Mouse (Mus musculus) hindbrain, embryonic 14.5 days (tissue): ENCODE measurements around the gene Fbxl3. TPM values are rescaled to one million over a fixed set of nuclear protein-coding genes. Genes with fewer than 3 reads are reported as not detected.
A peak's percentile ranks its signal among the peaks of the same experiment; 100 is the strongest.

Experiments used
- ATAC-seq: fragments of 200-750 bp; cut with Nextera tagmentation; 2 replicates; pipeline ENCODE4 v1.8.0; 2017; ENCODE audit warnings: moderate number of reproducible peaks, mild to moderate bottlenecking, moderate TSS enrichment, moderate library complexity; ENCODE audit not compliant: low FRiP score
- DNase-seq: peaks from one replicate; pipeline ENCODE4 v3.0.0-alpha.2; 2015; ENCODE audit warnings: low spot score
- H3K27ac ChIP-seq: fragments of 300-500 bp; sonication (generic); 2 replicates; pipeline ENCODE4 v1.5.1; 2014; ENCODE audit warnings: mild to moderate bottlenecking, moderate library complexity
- H3K27me3 ChIP-seq: fragments of 300-500 bp; sonication (generic); 2 replicates; pipeline ENCODE4 v1.6.1; 2014; ENCODE audit warnings: mild to moderate bottlenecking, low read length, mixed read lengths; ENCODE audit not compliant: control insufficient read depth, insufficient read depth
- H3K36me3 ChIP-seq: fragments of 300-500 bp; sonication (generic); replicated peaks from 2 replicates; pipeline ENCODE4 v1.6.1; 2014; ENCODE audit not compliant: control insufficient read depth, insufficient read depth
- H3K4me1 ChIP-seq: fragments of 300-500 bp; sonication (generic); replicated peaks from 2 replicates; pipeline ENCODE4 v1.6.1; 2014; ENCODE audit warnings: antibody characterized with exemption, low read length, mixed read lengths; ENCODE audit not compliant: control insufficient read depth, insufficient read depth
- H3K4me2 ChIP-seq: fragments of 300-500 bp; sonication (generic); replicated peaks from 2 replicates; pipeline ENCODE4 v1.6.1; 2014; ENCODE audit warnings: mild to moderate bottlenecking, moderate library complexity
- H3K4me3 ChIP-seq: fragments of 300-500 bp; sonication (generic); replicated peaks from 2 replicates; pipeline ENCODE4 v1.5.1; 2014; ENCODE audit warnings: mild to moderate bottlenecking, low read length
- H3K9ac ChIP-seq: fragments of 300-500 bp; sonication (generic); 2 replicates; pipeline ENCODE4 v1.6.1; 2014
- H3K9me3 ChIP-seq: fragments of 300-500 bp; sonication (generic); 2 replicates; pipeline ENCODE4 v1.6.1; 2016; ENCODE audit warnings: low read length; ENCODE audit not compliant: control insufficient read depth
- WGBS: fragments of 180-500 bp; shearing (Covaris S2); extraction: QIAGEN DNeasy Blood & Tissue Kit; methylation state at CpG from one replicate; pipeline ENCODE4 v1.1.7; 2014; 5-methylcytosine and 5-hydroxymethylcytosine counted together
- polyA plus RNA-seq: library from polyadenylated mRNA; unstranded; fragments of >200 nt; fragmentation: Nextera tagmentation; extraction: Ambion mirVana; gene quantifications from 2 replicates; pipeline ENCODE4 v1.2.1, GENCODE M21; 2014

Fbxl3 gene
- polyA plus RNA-seq, 1 experiment from 2014 or later: 34.5 TPM

DNA sequence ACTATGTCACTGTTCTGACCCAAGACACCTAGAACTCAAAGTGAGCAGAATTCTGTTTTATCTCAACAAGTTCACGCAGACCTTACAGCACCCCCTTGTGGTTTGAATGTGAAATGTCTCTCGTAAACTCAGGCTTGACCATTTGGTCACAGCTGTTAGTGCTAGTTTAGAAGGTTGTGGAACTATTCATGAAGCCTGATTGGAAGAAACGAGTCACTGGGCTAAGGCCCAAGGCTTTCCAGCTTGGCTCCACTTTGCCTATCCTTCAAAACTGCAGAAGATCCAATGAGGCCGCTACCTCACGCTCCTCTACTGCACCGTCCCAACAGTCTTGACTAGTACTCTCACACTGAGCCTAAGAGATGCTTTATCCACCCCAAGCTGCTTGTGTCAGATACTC is 10.7 kb downstream of the Fbxl3 start:
- Histone ChIP-seq H3K4me3 (no peak overlapping the region), H3K4me1 (no peaks in the 10 kb centered on the region), H3K27ac (no peak overlapping the region), H3K4me2 (no peak overlapping the region), H3K9me3 (no peaks in the 10 kb centered on the region), H3K9ac (no peak overlapping the region), H3K36me3 (peaks cover 66% of the 10 kb centered on the region), H3K27me3 (no peaks in the 10 kb centered on the region)
- ATAC-seq (no peak), DNase-seq (peak; percentile 66)
- WGBS: 74% methylated on average over 6 of the region's 6 CpGs

DNA sequence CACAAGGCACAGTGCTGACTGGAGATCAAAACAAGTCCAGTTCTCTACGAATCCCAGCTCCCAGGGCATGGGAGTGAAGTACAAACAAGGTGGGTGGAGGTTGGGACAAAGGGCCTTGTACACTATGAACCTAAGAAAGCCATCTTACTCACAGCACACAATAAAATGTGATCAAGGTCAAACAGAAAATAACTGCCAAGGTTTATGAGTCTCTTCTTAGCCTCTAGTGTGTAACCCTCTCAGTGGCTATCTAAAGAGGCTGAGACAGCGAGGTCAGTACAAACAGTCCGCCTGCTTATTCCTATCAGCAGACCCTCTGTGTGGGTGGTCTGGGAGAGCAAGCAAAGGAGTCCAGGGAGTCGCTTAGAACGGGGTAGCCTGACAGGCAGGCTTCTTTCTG is 11.5 kb downstream of the Fbxl3 start:
- no peaks in the 10 kb centered on the region for H3K4me1 ChIP-seq
- no peak overlapping the region for H3K27ac ChIP-seq
- no peak overlapping the region for H3K4me2 ChIP-seq
- H3K9ac ChIP-seq: no peak overlapping the region
- 94% methylated on average over 5 of the region's 5 CpGs for WGBS
- H3K4me3 ChIP-seq: no peak overlapping the region
- H3K9me3 ChIP-seq: no peaks in the 10 kb centered on the region
- peaks cover 71% of the 10 kb centered on the region for H3K36me3 ChIP-seq
- no peak for DNase-seq
- H3K27me3 ChIP-seq: no peaks in the 10 kb centered on the region
- ATAC-seq: no peak

DNA sequence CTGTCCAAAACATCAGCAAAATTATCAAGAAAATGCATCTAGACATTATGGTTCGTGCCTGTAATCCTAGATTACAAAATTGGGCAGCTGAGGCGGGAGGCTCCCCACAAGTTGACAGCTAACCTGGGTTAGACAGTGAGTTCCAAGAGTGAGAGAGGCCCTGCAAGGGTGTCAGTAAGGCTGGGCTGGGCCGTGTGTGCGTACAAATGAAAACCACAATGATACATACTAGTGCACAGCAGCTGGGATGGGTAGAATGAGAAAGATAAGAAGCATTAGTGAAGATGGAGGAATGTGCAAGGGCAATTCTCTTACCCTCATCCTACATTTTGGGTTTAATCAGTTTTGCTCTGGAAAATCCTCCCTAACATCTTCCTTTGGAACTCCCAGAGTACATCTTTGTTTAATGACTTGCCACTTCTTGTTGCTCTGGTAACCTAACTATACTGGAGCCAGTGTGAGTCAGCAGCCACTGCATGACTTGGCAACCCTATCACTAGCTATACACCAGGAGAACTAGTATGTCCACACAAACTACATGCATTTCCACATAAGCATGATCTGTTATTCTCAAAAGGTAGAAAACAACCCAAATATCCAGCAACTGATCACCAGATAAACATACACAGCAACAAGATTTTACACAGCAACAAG is 12.6 kb downstream of the Fbxl3 start:
- WGBS: 96% methylated on average over 4 of the region's 4 CpGs
- Histone ChIP-seq H3K9me3 (no peaks in the 10 kb centered on the region), H3K27me3 (no peaks in the 10 kb centered on the region), H3K9ac (no peak overlapping the region), H3K4me3 (no peak overlapping the region), H3K27ac (no peak overlapping the region), H3K36me3 (peaks cover 69% of the 10 kb centered on the region), H3K4me2 (no peak overlapping the region), H3K4me1 (no peaks in the 10 kb centered on the region)
- ATAC-seq (no peak), DNase-seq (no peak)

DNA sequence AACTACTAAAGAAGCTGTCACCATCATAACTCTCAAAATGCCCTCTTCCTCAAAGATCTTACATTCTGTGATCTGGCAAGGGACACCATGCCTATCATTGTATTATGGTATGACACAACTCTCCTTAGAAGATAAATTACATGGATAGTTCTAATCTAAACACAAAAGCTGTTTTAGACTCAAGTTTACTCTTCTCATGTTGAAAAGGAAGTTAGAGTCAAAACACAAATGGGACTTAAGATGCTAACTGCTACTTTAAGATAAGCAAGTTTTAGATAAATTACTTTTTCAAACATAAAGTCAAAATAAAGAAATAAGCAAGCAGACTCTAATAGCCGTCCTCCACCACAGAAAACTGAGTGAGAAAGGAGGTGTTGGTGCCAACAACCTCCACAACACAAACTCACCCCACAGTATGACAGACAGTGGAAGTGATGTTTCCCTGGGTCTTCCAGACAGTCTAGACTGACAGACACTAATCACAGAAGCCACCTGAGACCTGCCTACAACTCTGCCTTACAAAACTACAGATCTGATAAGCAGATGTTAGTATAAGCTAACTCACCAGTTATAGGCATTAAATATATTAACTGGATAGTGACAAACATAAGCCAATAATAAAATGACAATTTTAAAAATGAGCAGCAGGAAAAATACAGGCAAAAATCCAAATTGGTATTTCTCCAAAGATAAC is 13.4 kb downstream of the Fbxl3 start:
- Histone ChIP-seq H3K9me3 (no peaks in the 10 kb centered on the region), H3K27me3 (no peaks in the 10 kb centered on the region), H3K4me1 (no peaks in the 10 kb centered on the region), H3K27ac (no peak overlapping the region), H3K4me2 (no peak overlapping the region), H3K9ac (no peak overlapping the region), H3K4me3 (no peak overlapping the region), H3K36me3 (peaks cover 61% of the 10 kb centered on the region)
- DNase-seq: no peak
- no peak for ATAC-seq
- WGBS: 90% methylated on average over 1 of the region's 1 CpGs

DNA sequence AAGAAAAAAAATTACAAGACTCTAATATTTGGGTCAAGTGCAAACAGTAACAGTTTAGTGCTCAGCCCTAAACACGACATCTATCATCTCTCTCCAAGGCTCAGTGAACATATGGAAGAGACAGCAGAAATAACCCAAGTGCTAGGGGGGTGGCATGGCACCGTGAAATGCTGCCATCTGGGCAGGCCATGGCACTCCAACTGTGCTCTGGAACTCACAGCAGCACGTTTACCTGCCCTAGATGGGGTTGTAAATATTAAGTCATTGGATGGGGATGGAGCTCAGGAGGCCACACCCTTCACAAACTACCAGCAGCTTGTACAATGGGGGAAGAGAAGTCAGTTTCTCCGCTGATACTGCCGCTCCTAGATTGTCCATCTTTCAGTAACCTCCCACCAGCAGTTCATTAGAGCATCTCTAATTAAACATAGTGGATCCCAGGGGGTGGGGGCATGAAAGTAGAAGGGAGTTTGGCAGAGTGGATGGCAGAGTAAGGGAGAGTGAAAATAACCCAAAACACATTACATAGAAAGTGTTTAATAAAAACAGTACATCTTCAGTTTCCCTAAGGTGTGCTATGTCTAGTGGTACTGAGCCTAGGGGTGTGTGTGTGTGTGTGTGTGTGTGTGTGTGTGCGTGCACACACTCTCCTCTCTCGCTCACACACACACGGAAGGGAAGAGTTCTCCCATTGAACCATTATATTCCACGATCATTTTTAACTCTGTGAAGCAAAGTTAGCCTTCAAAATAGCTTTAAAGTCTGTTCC is 20.0 kb downstream of the Fbxl3 start:
- Histone ChIP-seq H3K36me3 (peaks cover 31% of the 10 kb centered on the region), H3K4me2 (no peak overlapping the region), H3K9ac (no peak overlapping the region), H3K4me3 (no peak overlapping the region), H3K4me1 (no peaks in the 10 kb centered on the region), H3K27me3 (no peaks in the 10 kb centered on the region), H3K27ac (no peak overlapping the region), H3K9me3 (no peaks in the 10 kb centered on the region)
- DNase-seq (no peak), ATAC-seq (peak; percentile 21; the same call in 1 of the 2 replicates)
- 79% methylated on average over 9 of the region's 9 CpGs for WGBS

DNA sequence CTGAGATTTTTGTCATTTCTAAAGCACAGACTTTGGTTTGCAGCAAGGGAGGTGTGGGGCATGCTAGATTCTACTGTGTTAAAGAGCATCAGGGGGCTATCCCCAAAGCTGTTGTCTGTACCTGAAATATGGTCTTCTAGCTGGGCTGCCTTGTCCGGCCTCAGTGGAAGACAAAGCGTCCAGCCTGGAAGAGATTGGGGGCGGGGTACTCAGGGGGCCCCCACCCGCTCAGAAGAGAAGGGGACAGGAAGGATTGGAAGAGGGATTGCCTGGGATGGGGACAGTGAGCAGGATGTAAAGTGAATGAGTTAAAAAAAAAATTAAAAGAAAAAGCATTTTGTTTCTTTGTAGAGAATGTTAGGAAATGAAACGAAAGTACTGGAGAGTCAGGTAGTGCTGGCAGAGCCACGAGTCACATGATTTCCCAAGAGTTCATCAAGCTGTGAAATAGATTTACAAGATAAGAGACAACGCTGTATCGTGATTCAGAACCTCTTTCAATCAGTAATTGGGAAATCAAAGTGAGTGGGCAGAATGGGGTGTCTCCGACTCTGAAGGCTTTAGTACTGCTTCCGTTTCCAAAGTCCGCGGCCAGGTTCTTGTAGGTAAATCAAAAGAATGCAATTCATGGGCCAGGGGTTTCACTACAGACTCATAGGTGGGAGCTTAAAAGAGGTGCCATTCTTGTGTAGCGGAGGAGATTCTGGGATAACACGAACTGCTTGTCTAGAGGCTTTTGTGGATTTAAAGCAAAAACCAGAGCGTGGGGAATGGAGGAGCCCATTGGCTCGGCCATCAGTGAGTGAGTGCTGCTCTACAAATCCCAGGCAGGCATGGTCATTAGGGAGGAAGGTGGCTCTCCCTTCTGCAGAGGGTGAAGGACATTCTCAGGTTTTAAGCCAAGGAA is 21.1 kb downstream of the Fbxl3 start:
- H3K27me3 ChIP-seq: no peaks in the 10 kb centered on the region
- WGBS: 89% methylated on average over 16 of the region's 16 CpGs
- no peak overlapping the region for H3K4me3 ChIP-seq
- H3K4me2 ChIP-seq: no peak overlapping the region
- H3K9ac ChIP-seq: no peak overlapping the region
- DNase-seq: no peak
- no peak for ATAC-seq
- no peak overlapping the region for H3K27ac ChIP-seq
- no peaks in the 10 kb centered on the region for H3K4me1 ChIP-seq
- H3K9me3 ChIP-seq: no peaks in the 10 kb centered on the region
- H3K36me3 ChIP-seq: peaks cover 32% of the 10 kb centered on the region

DNA sequence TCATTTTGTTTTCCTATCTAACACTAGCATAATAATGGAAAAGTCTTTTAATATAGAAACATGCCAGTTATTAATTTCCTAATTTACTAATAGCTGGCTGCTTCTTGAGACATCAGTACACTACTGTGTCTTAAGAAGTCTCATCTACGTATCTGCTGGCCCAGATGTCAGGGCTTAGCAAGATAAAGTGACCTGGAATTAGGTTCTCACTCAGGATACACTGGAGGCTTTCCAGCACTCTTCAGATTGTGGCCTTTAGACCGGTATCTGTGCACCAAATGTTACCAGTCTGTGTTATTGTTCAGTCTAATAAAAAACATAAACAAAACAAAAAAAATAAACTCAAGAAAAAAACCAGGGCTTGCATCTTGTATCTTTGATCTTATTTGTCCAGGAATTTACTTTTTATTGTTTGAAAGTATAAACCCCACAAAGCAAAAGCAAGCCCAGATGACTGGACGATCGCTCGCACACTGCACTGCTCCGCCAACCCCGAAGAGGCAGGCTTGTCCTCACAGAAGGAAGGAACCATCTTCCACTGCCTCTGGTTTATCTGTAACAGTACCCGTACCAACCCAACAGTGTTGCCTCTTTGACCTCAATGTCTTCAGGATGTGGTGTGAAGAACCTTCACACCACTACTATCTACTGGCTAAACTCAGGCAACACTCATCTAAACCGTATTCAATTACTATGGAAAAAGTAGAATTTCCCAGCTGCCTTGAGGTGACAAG is 21.9 kb downstream of the Fbxl3 start:
- ATAC-seq (no peak), DNase-seq (no peak)
- no peak overlapping the region for H3K4me3 ChIP-seq
- H3K27ac ChIP-seq: no peak overlapping the region
- H3K27me3 ChIP-seq: no peaks in the 10 kb centered on the region
- H3K4me1 ChIP-seq: no peaks in the 10 kb centered on the region
- H3K36me3 ChIP-seq: peaks cover 32% of the 10 kb centered on the region
- no peaks in the 10 kb centered on the region for H3K9me3 ChIP-seq
- no peak overlapping the region for H3K4me2 ChIP-seq
- H3K9ac ChIP-seq: no peak overlapping the region
- 94% methylated on average over 9 of the region's 9 CpGs for WGBS

DNA sequence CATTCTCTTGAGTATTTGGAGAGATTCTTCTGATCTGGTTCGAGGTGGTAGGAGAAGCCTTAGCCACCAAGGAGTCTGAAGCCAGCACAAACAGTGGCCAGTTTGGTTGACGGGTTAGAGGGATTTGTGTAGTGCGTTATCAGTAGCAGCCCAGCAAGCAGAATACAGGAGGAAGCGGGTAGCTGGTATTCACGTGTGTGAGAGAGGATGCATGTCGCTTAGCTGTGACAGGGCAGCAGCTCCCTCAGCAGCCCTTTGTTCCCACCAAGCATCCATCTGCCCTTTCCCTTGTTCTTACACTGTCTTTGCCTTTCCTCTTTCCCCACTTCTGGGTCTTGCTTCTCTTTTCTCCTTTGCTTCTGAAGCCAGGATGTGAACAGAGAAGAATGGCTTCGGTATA is 24.2 kb downstream of the Fbxl3 start:
- Histone ChIP-seq H3K4me3 (no peak overlapping the region), H3K27ac (no peak overlapping the region), H3K36me3 (peaks cover 32% of the 10 kb centered on the region), H3K4me2 (no peak overlapping the region), H3K27me3 (no peaks in the 10 kb centered on the region), H3K9ac (no peak overlapping the region), H3K9me3 (no peaks in the 10 kb centered on the region), H3K4me1 (peaks cover 7% of the 10 kb centered on the region)
- 74% methylated on average over 7 of the region's 7 CpGs for WGBS
- ATAC-seq: no peak
- no peak for DNase-seq
